Mouse (Mus musculus): Measurements from ENCODE around the gene Dpyd.

The Dpyd gene

DNA sequence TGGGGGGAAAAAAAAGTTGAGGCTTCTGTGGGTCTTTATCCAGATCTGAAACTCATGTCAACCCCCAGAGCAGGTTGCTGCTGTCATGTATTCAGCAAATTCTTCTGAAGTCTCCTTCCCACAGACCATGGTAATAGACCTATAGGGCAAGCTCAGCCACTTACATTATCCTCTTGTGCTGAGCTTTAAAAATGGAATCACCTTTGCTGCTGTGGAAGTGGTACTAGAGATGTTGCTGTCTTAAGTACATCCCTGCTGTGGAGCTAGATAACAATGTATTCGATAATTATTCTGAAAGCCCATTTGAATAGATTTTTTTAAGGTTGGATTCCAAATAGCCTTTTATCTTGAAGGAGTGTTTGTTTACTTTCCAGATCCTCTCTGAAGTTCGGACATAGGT, 902.1 kb downstream of the Dpyd start:
- POLR2A ChIA-PET: no interaction called here
- CTCF ChIA-PET: no interaction called here

GRCm38 (mm10) chr3:119464479-119464878, 902.5 kb downstream of the Dpyd start:
- ChIA-PET POLR2A (no interaction called here), CTCF (no interaction called here)

GRCm38 (mm10) chr3:119467723-119468122, 905.8 kb downstream of the Dpyd start:
- CTCF ChIA-PET: no interaction called here
- POLR2A ChIA-PET: no interaction called here

Data from embryonic stem cell, embryonic (primary cell).